Mouse (Mus musculus): Measurements from ENCODE around the gene Fmc1.

- TF ChIP-seq POLR2A (IDR thresholded peaks at IDR 0.05; ENCODE audit: insufficient read length, low read depth) = no peak
- no peak for TF ChIP-seq TCF12 (IDR thresholded peaks at IDR 0.05; ENCODE audit: insufficient read depth, poor library complexity, severe bottlenecking)
- TF ChIP-seq USF1 (IDR thresholded peaks at IDR 0.05; ENCODE audit: low read depth) = no peak
- TF ChIP-seq POLR2AphosphoS2 (IDR thresholded peaks at IDR 0.05; ENCODE audit: insufficient read length, low read depth) = no peak
- TF ChIP-seq MAX (IDR thresholded peaks at IDR 0.05; ENCODE audit: low read depth) = no peak
- no peak for TF ChIP-seq SRF (IDR thresholded peaks at IDR 0.05; ENCODE audit: control insufficient read depth, insufficient read length, low read depth)
- no peak for TF ChIP-seq MYOD1 (IDR thresholded peaks at IDR 0.05; ENCODE audit: control insufficient read depth in 1 of 3, insufficient read length in 2 of 3, low read depth in 2 of 3)
- TF ChIP-seq CEBPB (IDR thresholded peaks at IDR 0.05; ENCODE audit: insufficient read depth, poor library complexity, severe bottlenecking) = no peak
- no peak for TF ChIP-seq E2F4 (IDR thresholded peaks at IDR 0.05; ENCODE audit: insufficient read depth)
Observed at GRCm38 (mm10) chr6:38535788-38536187, 2.5 kb downstream of the Fmc1 start.
